Mouse (Mus musculus): Measurements from ENCODE around the gene Catsperd.
"Not testable (repeated sequence)": the region's sequence is repeated elsewhere in the genome, so short reads cannot be mapped to it uniquely, and the experiment has no call there.

The Catsperd gene

DNA sequence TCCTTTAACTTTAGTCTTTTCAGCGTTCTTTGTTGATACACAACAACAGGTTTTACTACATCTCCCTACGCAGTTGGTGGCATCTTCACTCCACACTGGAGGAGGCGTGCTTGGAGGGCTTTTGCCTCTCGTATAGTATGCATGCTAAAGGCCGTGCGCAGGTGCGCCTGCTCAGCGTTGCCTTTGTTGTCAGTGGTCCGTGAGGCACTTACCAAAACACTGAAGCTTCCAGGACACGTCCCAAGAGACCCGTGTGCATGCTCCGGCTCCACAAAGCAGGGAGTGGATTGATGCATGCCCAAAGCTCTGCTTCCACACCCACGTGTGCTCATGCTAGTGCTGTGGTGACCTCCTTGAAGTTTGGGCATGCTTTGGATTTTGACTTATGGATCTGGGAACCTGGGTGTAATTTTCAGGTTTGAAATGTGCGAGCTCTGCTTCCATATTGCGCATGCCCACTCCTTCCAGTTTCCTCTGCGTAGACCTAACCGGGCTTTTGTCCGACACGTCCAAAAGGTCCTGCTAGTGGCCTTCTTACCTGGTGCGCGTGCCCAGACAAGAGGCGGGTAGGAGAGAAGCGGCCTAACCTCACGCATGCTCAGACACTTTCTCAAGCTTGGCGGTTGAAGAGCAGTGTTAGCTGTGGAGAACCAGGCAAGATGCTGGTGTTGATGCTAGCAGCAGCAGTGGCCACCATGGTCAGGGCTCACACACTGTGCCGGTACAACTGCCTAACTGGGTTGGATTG, at the start of gene Catsperd:
Gene Catsperd (plus strand): TSS at position 614 of the 748 bp plus-strand sequence.
- no peak for DNase-seq

DNA sequence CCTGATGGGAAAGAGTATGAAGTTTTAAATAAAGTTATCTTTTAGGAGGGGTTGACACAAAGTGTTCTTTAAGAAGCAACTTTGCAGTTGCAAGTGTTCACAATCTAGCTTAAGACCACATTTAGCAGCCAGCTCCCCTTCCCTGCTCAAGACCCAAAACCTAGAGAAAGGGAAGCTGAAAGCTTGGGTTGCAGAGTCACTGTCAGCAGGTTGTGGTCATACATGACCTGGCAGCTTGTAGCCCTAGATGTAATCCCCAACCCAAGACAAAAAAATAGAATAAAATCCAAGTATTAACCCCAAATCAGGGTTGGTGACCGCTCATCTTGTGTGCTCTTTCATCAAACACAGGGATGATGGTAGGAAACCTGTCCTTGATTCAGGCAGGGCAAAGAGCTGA, 44.9 kb upstream of the Catsperd start:
- DNase-seq: no peak

DNA sequence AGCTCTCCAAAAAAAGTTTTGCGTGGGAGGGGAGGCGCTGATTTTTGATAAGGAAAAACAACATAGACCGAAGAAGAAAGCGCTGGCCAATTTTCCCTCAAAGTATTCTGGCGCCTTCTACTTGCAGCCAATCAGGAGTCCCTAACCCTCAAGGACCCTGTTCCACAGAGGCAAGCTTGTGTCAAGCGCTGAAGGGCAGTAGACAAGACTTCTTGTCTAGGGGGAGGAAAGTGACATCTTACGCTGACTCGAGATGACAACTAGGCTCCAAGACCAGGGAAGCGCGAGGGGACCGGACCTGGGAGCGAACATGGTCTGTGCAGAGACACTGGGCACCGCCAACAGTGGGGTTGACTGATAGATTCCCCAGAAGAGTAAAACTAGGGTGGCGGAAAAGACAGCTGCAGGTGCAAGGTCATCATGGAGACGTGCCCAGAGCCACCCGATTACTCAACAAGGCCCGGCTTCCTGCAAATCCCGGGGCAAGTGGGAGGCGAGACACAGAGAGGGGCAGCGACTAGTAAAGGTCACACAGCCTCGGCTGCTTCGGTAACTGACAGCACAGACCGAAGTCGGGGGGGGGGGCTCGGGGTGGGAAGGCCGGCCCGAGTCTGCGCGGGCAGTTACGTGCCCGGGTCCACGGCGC, 44.2 kb upstream of the Catsperd start:
- peak; percentile 32 for DNase-seq

DNA sequence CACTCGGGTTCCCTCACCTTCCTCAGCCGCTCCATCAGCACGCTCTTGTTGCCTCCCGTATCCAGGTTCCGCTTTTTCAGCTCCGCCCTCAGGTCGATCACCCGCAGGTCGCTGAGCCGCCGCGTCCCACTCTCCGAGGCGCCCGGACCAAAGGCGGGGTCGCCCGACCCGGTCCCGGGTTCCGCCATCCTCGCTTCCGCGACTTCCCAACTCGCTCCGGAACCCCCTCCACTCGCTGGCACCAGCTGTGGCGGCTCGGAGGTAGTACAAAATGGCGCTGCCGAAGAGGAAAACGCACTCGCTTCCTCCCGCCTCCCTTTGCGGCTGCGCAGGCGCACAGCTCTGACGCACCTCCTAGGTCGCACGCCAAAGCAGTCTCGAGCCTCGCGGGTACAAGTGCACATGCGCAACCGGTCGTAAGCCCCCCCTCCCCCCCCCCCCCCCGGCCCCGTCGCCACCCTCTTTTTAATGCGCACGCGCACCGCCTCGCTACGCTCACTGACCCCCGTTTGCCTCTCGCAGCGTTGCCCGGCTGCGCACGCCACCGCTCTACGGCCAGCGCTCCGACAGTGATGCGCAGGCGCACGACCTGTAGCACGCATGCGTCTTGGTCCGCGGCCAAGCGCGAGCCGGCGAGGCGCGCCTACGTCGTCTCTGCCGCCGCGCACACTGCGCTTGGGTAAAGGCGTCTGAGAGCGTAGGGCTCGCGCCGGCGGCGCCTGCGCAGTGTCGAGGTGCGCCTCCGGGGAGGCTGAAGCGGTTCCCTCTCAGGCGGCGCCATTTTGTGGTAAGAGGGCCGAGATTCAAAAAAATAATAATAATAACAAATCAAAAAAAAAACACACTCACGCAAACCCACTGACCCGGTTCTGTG, 43.4 kb upstream of the Catsperd start, which contains the start of the genes Safb2 and Safb:
Gene Safb2 (minus strand): TSS at position 329 of the 874 bp plus-strand sequence.
Gene Safb (plus strand): TSS at position 569 of the 874 bp plus-strand sequence.
- DNase-seq: peak; percentile 100

DNA sequence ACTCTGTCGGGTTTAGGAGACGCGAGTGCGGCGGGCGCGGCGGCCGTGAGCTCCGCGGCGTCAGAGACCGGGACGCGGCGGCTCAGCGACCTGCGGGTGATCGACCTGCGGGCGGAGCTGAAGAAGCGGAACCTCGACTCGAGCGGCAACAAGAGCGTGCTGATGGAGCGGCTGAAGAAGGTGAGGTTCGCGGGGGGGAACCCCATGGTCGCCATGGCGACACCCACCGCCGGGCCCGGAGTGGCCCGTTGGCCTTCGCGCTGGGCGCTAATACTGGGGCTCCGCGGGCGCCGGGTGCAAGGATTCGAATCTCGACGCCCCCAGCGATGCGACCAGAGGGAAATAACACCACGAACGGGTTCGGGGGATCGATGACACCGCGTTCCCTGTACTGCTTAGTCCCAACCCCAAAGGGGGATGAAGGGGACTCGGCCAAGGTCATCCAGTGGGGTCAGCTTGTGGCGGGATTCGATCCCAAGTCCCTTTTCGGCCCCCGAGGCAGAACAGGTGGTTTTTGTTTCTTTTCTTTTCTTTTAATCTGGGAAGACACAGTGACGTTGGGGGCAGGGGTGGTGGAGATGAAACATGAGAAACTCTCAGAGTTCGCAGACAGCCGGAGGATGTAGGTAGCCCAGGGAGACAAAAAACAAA, 42.6 kb upstream of the Catsperd start:
- no peak for DNase-seq

DNA sequence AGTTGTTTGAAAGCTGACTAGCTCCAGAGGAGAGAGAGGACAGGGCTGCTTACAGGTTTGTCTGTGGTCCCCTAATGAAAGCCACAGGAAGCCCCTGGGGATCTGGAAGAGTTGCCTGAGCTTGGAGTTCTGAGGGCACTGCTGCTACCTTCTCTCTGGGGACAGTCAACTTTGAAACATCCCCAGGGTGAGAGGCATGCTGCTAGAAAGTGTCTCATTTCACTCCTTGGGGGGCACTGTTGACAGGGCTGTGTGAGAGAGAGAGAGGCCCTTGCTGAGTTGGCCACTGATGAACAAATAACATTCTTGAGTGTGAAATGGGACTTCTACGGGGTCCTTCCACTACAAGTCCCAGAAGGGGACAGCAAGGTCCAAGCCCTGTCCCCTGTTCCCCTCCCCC, 40.2 kb upstream of the Catsperd start:
- no peak for DNase-seq

DNA sequence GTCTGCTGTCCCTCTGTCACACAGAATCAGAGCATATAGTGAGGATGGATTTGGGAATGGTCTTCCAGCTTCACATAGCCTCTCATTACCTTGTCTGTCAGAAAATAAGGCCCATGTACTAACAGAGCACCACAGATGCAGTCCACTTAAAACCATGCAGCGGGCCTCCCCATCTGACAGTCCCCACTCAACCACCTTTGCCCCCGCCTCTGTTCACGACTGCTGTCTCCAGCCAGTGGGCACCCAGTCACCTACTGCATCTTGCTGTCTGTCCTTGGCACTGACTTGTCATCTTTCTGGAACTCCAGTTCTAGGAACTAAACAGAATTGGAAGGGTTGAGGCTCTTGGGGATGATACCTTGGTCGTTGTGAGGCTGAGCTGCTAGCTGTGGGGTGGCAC, 39.0 kb upstream of the Catsperd start:
- no peak for DNase-seq

DNA sequence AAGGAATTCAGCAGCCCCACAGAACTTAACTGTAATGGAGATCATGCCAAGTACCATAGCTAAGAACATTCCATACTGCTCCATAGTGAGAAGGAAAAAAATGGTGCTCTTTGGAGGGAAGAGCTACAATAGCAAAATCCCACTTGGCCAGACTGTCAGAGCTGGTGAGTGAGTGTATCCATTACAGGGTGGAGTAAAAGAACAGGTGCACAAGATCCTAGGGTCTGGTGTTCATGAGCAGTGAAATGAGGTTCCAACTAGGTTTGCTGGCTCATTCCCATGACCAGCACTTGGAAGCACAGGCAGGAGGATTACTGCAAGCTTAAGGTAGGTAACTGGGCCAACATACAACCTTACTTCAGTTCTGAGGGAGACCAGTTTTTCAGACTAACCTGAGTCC, 35.4 kb upstream of the Catsperd start:
- no peak for DNase-seq

DNA sequence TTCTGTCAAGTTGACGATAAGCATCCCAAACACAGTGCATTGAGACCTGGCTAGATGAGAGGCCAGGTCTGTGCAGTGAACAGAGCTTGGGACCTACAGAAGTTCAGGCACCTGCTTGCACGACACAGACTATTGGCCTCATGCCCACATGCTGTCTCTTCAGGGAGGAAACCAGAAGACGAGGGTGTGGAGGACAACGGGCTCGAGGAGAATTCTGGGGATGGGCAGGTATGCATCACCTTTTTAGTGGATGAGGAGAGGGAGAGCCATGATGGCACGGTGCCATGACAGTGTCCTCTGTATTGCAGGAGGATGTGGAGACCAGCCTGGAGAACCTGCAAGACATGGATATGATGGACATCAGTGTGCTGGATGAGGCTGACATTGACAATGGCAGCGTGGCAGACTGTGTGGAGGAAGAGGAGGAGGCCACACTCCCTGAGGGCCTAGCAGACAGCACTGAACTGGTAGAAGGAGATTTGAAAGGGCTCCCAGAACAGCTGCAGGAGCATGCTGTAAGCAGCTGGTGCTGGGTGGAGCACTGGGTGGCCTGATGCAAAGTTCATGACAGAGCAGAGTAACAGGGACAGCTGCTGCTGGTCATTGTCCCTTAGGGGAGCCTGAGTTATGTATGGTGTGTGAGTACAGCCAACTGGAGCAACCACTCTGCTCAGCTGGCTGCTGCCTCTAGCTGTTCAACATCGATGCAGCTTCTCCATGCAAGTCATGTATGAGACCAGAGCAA, 34.2 kb upstream of the Catsperd start:
- DNase-seq: no peak

DNA sequence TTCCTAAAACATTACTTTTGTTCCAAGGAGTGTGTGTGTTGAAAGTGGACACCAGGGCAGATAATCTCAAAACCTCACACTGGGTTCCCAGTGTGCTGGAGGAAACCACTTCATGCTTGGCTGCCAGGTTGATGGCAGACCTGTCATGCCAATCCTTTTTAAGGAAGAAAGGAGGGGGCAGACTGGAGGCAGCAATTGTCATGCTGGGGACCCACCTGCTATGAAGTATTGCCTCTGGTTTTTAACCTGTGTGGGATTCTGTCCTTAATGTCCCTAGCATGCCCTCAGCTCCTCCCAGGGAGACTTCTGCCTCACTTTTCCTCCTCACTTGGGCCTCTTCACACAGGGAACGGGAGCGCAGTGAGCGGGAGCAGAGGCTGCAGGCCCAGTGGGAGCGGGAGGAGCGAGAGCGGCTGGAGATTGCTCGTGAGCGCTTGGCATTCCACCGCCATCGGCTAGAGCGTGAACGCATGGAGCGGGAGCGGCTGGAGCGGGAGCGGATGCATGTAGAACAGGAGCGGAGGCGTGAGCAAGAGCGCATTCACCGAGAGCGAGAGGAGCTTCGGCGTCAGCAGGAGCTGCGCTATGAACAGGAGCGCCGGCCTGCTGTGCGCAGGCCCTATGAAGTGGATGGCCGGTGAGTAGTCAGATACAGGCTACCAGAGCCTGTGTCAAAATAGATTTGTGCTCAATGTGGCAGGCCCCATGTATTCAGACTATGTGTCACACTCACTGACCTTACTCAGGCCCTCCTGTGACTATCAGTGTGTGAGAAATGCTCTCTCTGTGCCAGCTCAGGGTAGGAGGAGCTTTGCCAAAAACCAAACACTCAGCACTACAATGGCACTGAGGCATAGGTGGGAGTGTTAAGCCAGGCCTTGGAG, 24.5 kb upstream of the Catsperd start:
- no peak for DNase-seq

DNA sequence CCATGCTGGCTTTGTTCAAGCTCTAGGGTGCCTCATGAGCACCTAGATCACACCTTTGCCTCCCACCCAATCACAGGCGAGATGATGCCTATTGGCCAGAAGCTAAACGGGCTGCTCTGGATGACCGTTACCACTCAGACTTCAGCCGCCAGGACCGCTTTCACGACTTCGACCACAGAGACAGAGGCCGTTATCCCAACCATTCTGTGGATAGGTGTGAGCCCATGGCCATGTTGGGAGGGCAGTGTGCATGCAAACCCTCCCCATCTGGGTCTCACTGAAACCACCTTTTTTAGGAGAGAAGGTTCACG, 23.9 kb upstream of the Catsperd start:
- no peak for DNase-seq

DNA sequence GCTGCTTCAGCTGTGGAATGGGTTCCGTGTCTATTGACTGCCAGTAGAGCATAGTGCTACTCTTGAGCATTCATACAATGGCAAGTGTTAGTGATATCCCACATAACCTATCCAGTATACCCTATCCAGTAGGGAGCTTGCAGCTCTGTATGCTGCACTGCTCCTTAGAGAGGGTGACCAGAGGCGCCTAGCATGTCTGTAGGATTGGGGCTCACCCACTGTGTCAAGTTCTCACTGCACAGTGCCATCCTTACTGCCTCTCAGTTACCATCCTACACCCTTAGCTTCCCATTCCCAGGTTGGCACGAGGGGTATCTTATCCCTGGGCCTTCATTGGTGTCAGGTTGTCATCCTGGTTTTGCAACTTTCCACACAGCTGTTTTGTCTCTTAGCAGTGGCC, 23.5 kb upstream of the Catsperd start:
- no peak for DNase-seq

DNA sequence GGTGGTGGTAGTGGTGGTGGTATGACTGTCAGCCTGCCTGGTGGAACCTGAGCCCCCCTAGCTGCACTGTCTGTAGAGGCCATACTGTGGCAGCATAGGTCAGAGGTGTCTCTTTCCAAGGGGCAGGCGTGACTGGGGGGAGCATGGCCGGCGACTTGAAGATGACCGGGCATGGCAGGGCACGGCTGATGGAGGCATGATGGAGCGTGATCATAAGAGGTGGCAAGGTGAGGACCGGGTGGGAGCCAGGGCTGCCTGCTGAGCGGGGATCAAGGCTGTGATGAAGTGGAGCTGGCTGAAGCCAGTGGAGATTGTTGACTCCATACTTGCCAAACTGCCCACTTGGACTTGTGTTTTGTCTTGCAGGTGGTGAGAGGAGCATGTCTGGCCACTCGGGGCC, 22.5 kb upstream of the Catsperd start:
- no peak for DNase-seq

DNA sequence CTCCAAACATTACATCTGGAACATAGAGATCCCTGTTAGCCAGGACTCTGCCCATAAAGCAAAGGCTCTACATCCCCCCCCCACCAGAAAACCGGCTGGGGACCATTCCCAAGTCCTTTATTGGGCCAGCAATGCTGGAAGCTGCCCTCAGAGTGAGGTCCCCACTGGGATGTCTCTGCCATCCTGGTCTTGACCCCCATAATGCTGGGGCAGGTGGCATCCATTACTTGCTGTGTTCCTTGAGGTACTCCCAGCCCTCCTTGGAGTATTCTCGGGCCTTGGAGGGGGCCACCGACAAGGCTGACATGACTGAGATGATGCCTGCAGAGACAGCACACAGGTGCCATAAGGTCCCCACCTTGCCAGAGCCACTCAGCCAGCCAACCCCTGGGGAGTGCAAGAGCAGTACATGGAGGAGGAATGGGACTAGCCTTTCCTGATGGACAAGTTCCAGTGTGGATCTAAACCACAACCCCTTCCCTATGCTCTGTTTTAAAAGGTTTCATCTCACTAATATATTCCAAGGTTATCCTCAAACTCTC, 20.4 kb upstream of the Catsperd start:
- DNase-seq: no peak

DNA sequence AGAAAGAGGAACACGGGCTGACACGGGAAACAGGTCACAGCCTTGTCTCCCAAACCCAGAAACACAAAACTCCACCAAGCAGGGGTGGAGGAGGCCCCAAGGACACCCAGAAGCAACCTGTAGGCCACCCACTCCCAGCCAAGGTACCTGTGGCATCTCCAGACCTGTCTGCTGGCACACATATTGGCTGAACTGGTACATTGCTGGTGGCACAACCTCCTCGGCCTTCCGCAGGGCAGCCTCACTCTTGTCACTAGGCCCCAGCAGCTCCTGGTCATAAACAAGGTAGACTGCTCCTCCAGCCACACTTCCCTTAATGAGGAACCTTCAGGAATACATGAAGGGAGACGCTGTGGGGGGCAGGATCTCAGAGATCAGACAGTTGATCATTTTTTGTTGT, 19.2 kb upstream of the Catsperd start:
- no peak for DNase-seq

DNA sequence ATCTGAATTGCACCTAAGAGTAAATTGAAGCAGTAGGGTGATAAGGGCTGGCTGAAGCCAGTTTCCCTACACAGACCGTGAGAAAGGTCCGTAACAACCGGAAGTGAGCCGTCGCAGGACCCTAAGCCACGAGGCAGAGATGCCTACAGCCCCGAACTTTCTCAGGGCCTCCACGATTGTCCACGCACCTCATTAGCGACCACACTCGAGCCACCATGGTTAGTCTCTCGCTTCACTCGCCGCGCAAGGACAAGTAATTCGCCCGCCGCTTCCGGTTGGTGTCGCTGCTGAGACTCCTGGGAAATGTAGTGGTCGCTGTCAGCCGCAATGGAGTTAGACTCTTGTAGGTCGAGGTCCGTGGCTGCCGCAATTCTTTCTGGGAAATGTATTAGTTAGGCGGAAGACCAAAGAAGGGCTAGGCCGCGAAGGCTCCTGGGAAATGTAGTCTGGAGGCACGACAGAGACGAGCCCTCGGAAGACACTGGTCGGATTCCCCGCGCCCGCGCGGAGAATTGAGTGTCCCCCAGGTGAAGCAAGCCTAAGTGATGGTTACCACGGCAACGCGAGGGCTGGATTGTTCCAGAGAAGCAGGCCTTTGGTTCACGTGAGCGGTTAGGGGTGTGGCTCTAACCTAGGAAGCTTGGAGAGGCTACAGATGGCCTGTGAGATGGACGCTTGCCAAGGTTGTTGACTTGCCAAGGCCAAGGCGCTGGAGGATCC, 18.3 kb upstream of the Catsperd start, which contains the start of gene 2410015M20Rik:
Gene 2410015M20Rik (minus strand): TSS at position 320 of the 720 bp plus-strand sequence.
- peak; percentile 96 for DNase-seq

DNA sequence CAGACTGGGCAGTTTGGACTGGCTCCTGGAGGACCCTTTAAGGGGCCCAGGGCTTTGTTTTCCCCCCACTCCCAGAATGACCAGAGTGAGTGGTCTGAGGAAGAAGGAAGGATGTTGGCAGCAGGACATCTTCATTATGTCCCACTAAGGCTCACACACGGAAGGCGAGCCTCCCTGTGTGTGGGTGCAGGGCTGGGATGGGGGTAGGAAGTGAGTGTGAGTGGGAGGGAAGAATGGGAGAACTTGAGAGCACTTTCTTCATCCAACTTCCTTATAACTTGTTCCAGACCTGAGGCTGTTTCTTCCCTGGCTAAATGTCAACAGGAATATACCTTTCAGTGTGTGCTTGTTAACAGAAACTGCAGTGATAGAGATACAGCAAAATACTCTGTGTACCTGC, 16.6 kb upstream of the Catsperd start:
- DNase-seq: no peak

DNA sequence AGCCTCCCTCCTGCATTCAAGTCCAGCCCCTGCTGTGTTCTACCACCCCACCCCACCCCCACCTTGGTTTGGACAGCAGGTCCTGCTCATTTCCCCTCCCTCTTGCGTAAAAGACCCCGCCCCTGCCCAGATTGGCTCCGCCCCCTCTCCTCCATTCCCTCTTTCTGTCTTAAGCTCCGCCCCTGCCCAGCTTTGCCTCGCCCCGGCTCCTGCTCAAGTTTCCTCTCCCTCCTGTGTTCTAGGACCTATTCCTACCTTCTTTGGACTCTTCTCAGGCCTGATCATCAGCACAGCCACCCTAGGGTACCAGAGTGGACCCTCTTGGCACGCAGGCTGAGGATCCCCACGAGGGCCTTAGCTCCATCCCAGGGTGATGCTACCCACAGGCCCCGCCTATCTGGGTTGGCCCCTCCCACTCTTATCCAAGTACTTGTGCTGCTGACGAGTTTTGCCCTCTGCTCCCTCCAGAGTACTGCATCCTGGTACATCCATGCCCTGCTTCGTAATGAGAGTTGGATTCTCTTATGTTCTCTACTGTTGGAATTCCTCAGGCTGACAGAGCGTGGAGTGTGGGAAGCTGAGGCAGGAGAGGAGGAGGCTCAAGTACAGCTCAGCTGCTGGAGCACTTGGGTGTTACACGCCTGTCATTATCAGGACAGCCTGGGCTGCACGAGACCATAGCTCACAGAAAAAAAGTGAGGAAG, 15.9 kb upstream of the Catsperd start:
- DNase-seq: no peak

DNA sequence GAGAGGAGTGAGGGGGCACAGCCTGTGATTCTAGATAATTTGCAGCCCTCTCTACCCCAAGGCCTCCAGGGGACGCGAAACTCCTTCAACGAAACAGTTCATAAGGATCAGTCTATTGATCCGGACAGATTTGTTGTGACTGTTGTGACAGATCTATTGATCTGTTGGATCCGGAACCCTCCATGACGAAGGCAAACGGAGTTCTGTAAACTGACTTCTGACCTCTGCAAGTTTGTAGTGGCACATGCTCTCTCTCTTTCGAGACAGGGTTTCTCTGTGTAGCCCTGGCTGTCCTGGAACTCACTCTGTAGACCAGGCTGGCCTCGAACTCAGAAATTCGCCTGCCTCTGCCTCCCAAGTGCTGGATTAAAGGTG, 15.4 kb upstream of the Catsperd start:
- not testable (repeated sequence) for DNase-seq

Measured in right cerebral cortex, postnatal 25 days (tissue).